Mouse (Mus musculus) MEL-GATA-1-ER (cell line): ENCODE measurements around the gene Sgf29.

Experiments used
- DNase-seq: peaks from one replicate; pipeline ENCODE4 v3.0.0-alpha.2; 2012; ENCODE audit warnings: low read depth; ENCODE audit errors: extremely low read depth

The Sgf29 gene

DNA sequence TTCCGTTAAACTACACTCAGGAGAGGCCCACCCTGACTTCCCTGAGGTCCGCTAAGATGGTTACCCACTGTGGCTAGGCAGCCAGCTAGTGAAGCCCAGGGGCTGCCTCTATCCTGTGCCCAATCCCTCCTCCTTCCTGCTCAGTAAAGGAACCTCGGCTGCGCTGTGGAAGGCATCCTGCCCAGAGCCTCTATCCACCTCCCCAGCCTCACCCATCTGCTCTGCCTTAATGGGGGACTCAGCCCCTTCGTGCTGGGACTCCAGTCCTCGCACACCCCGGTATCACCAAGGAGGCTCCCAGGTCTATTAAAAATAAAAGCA lies 54.6 kb downstream of the Sgf29 start:
- no peak for DNase-seq

DNA sequence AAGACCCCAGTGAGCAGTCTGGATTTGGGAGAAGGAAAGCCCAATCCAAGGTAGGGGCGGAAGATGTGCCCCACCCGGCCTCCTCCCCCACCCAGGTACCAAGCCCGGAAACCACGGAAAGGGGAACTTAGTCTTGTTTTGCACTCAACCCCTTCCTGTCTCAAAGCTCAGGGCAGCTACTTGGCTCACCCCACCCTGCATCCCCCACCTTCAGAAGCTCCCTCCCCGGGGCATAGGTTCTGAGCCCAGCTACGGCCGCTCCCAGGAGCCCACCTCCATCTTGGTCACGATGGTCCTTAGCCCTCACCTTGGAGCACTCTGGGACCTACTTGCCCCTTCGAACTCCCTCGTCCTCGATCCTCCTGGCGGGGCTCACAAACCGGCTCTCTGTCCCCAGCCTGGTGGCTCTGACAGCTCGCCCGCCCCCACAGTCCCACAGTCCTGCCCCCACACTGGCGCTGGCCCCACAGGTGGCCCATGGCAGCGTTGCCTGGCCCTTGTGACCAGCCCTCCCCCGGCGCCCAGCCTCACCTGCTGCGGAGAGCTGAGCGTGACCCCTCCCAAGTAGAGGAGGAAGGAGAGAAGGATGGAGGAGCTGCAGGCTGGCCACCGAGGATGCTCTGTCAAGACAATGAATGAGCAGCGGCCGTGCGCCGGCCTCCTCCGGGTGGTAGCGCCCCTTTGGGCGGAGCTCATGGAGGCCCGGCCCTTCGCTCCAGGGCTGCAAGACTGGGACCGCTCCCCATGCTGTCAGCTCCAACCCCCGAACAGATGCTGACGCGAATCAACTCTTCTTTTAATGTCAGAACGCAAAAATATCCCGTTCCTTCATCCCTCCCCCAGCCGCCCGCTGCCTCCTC lies 55.2 kb downstream of the Sgf29 start:
- peak; percentile 84 for DNase-seq

DNA sequence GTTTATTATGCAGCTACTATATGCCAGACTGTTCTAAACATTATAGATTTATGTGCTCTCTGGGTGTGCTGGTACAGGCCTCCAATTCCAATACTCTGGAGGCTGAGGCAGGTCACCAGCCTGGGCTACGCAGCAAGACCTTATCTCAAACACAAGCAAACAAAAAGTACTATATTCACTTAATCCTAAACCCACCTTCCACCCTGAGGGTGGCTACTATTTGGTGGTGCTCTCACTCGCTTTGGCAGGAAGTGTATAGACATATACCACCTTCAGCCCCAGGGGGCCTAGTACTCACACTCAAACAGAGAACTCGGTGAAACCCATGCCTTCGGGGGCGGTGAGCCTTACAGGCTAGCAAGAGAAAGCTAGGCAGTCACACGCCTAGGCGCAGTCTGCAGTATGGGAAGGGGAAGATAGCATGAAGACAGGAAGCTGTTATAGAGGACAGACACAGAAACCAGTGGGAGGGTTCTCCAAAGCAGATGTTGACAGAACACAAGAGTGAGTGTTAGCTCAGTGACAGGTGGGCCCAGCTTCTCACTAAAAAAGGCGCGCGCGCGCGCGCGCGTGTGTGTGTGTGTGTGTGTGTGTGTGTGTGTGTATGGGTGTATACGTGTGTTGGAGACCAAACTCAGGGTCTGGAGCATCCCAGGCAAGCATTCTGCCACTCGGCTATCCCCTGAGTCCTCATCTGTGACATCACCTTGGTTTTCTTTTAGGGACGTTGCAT lies 58.5 kb downstream of the Sgf29 start, which contains the start of gene Coro1a:
Coro1a (minus strand) TSS at position 346 of the 733 bp plus-strand sequence.
- DNase-seq: peak; percentile 84

DNA sequence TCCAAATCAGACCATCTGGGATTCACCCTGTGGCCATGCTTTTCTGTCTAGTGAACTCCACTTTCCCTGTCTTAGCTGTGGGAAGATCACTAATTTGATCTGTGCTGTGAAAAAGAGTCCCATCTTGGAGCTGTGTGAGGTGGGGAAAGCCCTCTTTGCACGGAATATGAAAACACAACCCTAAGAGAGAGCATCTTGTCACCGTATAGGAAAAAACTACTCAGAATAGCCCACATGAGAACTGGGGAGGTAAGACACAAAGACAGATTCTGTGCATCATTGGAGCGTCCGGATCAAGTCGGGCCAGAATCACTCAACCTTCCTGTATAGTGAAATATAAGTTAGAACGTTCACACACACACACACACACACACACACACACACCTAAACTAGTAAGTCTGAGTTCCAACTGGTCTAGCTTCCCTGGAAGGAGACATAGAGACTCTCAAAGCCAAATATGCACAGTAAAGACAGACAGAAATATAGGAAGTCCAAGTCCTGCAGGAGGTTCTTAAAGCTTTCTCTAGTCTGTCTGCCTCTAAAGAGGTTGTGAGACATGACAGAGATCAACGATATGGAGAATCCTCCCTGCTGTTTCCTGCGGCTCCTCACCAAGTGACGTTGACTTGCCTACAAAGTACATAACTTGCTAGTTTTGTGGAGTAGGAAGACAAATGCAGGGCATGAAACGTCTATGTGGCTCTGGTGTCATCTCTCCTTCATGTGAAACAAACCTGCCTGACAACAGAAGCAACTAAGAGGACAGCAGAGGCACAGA lies 59.3 kb downstream of the Sgf29 start:
- no peak for DNase-seq

DNA sequence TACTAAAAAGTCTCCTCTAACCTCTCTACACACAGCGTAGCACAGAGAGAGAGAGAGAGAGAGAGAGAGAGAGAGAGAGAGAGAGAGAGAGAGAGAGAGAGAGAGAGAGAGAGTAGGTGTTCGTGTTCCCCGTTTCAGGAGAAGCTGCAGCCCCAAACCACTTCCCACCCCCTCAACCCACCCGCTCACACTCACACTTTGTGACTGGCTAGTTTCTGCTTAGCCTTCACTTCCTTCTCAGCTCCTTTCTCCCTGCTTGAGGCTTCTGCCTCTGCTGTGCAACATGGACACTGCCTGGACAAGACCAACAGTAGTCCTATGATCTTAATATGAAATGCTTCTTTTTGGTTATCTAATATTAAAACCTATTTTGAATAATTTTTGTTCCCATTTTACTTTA lies 61.2 kb downstream of the Sgf29 start:
- no peak for DNase-seq

DNA sequence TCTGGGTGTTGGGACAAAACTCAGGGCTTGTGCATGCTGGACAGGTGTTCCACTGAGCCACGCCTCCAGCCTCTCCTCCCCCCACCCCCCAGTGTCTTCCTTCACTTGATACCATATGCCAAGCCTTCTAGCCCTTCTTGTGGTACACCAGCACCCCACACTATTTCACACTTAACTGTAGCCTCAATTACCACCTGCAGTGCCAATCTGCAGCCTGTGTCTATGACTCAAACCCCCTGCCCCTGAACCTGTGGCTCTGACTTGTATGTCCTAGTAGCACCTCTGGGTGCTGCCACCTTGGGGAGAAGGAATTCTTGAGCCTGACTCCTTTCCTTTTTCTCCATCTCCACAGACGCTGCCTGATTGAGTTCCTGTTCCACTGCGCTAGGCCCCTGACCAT lies 62.8 kb downstream of the Sgf29 start:
- DNase-seq: no peak

DNA sequence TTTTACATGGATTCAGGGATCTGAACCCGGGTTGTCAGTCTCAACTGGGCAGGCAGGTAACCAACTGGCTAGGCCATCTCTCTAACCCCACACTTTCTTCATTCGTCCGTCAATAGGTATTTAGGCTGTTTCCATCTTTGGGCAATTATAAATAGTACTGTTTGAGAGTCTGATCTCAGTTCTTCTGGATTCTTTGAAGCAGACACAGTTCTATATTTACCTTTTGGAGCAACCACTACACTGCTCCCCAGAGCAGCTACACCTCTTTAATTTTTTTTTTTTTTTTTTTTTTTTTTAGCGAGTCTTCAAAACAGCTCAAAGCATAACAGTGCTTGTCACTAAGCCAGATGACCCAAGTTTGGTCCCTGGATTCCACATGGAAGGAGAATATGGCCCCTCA lies 66.6 kb downstream of the Sgf29 start:
- no peak for DNase-seq

DNA sequence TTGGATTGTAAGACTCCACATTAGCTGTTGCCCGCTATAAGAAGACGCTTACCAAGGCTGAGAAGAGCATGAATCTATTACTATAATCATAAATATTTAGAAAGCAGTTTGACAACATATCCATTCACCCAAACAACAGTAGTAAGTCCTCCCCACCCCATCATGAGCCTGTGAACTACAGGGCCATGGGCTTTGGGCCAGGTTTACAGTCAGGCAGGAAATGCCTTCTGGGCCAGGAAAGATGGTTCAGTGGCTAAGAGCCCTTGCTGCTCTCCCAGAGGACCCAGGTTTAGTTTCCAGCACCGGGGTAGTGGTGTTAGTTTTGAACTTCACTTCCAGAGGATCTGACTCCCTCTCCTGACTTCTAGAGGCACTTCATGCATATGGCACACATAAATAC lies 68.5 kb downstream of the Sgf29 start:
- no peak for DNase-seq

DNA sequence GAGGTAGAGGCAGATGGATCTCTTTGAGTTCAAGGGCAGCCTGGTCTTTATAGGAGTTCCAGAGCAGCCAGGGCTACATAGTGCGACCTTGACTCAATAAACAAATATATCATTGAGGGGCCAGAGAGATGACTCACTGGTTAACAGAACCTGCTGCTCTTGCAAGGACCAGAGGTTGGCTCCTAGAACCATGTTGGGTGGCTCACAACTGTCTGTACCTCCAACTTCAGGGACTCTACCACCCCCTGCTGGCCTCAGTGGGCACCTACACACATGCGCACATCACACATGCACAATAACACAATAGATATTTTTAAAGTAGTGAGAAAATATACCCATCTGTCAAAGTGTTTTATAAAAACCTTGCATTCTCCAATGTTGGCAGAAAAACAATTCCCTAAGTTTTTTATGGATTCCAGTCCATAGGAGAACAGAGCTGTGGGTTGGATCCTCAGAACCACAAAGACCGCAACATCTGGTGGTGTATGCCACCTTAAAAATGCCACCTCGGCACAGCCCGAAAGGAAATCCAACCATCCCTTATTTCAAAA lies 69.8 kb downstream of the Sgf29 start:
- DNase-seq: no peak

DNA sequence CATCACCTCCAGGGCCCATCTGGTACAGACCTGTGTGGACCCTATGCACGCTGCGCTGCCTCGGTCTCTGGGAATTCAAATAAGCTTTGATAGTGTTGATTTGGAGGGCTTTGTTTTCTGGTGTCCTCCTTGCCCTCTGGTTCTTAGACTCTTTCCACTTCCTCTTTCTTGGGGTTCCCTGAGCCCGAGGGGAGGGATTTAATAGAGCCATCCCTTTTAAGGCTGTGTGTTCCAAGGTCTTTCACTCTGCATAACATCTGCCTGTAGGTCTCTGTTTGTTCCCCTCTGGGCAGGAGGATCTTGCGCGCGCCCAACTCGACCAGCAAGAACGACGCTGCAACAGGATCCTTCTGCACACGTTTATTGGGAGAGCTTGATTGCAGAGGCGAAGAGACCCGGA lies 72.5 kb downstream of the Sgf29 start:
- no peak for DNase-seq
